Mouse (Mus musculus): ENCODE data around the gene Pdcd4. TPM values are rescaled to one million over a fixed set of nuclear protein-coding genes. Genes with fewer than 3 reads are reported as not detected.

Gene Pdcd4
- polyA plus RNA-seq (2012; rRNA removed), result 43.9 and 62.0 TPM in 2 replicates

GRCm38 (mm10) chr19:53892061-53892460 lies at the start of gene Pdcd4:
TSS of gene Pdcd4 (plus strand) at chr19:53892231.

GRCm38 (mm10) chr19:53943802-53944785 lies 52.1 kb downstream of the Pdcd4 start, which contains the start of the genes Shoc2 and Bbip1:
TSS of gene Shoc2 (plus strand) at chr19:53944306.
TSS of gene Bbip1 (minus strand) at chr19:53944627.

Other genes with a start within 250 kb of the Pdcd4 start
- gene Rbm20, start 214.9 kb upstream of the Pdcd4 start, polyA plus RNA-seq (2012; rRNA removed), result 3.1 and 3.7 TPM in 2 replicates
- 36.7 and 41.6 TPM in 2 replicates for gene Shoc2, start 52.1 kb downstream of the Pdcd4 start, polyA plus RNA-seq (2012; rRNA removed)
- gene Bbip1, start 52.4 kb downstream of the Pdcd4 start, polyA plus RNA-seq (2012; rRNA removed), result 70.8 and 81.8 TPM in 2 replicates
- 4.1 and 4.4 TPM in 2 replicates for gene Adra2a, start 151.9 kb downstream of the Pdcd4 start, polyA plus RNA-seq (2012; rRNA removed)

All from central nervous system, embryonic 11.5 days (tissue).